Mouse (Mus musculus) heart, embryonic 11.5 days (tissue): ENCODE measurements around the gene Lsm2. TPM values are rescaled to one million over a fixed set of nuclear protein-coding genes. Genes with fewer than 3 reads are reported as not detected.
"Not testable (repeated sequence)": the region's sequence is repeated elsewhere in the genome, so short reads cannot be mapped to it uniquely, and the experiment has no call there.

Experiments used
- ATAC-seq: fragments of 200-750 bp; cut with Nextera tagmentation; replicated peaks from 2 replicates; pipeline ENCODE4 v1.8.0; 2017; ENCODE audit warnings: moderate library complexity; ENCODE audit not compliant: insufficient number of reproducible peaks, low FRiP score, low TSS enrichment
- H3K27ac ChIP-seq: fragments of 300-500 bp; sonication (generic); 2 replicates; pipeline ENCODE4 v1.5.1; 2014; ENCODE audit warnings: mild to moderate bottlenecking, low read depth, low read length
- H3K27me3 ChIP-seq: fragments of 300-500 bp; sonication (generic); 2 replicates; pipeline ENCODE4 v1.6.1; 2014; ENCODE audit warnings: mild to moderate bottlenecking, low read length, mixed read lengths; ENCODE audit not compliant: control insufficient read depth, insufficient read depth
- H3K36me3 ChIP-seq: fragments of 300-500 bp; sonication (generic); 2 replicates; pipeline ENCODE4 v1.6.1; 2014; ENCODE audit warnings: mild to moderate bottlenecking, low read length, moderate library complexity, mixed read lengths; ENCODE audit not compliant: control insufficient read depth, insufficient read depth
- H3K4me1 ChIP-seq: fragments of 300-500 bp; sonication (generic); 2 replicates; pipeline ENCODE4 v1.6.1; 2014; ENCODE audit warnings: low read length; ENCODE audit not compliant: control insufficient read depth, insufficient read depth
- H3K4me2 ChIP-seq: fragments of 300-500 bp; sonication (generic); 2 replicates; pipeline ENCODE4 v1.6.1; 2014; ENCODE audit warnings: mild to moderate bottlenecking, moderate library complexity
- H3K4me3 ChIP-seq: fragments of 300-500 bp; sonication (generic); 2 replicates; pipeline ENCODE4 v1.5.1; 2014; ENCODE audit warnings: low read depth, low read length
- H3K9ac ChIP-seq: fragments of 300-500 bp; sonication (generic); 2 replicates; pipeline ENCODE4 v1.6.1; 2014; ENCODE audit warnings: mild to moderate bottlenecking, low read depth, low read length, moderate library complexity
- H3K9me3 ChIP-seq: fragments of 300-500 bp; sonication (generic); replicated peaks from 2 replicates; pipeline ENCODE4 v1.6.1; 2016; ENCODE audit warnings: low read length; ENCODE audit not compliant: control insufficient read depth
- WGBS: fragments of 180-500 bp; shearing (Covaris S2); extraction: QIAGEN DNeasy Blood & Tissue Kit; methylation state at CpG from one replicate; pipeline ENCODE4 v1.1.7; 2014; ENCODE audit not compliant: insufficient replicate concordance; 5-methylcytosine and 5-hydroxymethylcytosine counted together
- polyA plus RNA-seq: library from polyadenylated mRNA; unstranded; fragments of >200 nt; fragmentation: Nextera tagmentation; extraction: Ambion mirVana; gene quantifications from 2 replicates; pipeline ENCODE4 v1.2.1, GENCODE M21; 2014

Lsm2 gene
- polyA plus RNA-seq, 1 experiment from 2014 or later = 169 TPM

DNA sequence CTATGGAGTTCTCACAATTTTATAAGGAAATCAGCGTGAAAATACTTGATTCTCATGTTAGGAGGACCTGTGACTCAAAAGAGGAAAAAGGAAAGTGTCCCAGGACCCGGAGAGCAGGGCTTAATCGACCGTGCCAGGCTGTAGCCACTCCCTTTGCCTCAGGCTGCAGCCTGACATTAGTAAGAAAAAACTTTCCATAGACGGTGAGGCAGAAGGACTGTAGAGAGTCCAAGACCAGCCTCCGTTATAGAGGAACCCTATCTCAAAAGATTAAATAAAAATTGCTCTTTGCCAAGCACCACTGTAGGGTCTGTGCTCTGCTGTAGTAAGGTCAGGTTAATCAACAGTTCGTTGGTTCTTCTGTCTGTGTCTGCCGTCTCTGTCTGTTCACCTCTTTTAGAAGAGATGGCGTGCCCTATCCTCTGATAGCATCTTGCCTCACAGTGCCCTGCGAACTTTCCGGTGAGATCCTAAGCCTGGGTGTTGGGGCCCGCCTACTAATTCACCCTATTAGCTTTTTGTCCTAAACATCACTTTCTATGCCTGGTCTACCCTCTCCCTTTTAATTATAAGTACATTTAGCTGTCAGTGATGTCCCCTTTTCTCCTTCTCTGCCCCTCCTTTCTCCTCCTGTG lies 21.7 kb upstream of the Lsm2 start:
- Histone ChIP-seq H3K27ac (peak overlapping the region; percentile 94), H3K4me3 (peak overlapping the region; percentile 58), H3K36me3 (no peaks in the 10 kb centered on the region), H3K4me1 (peaks cover 7% of the 10 kb centered on the region; the same call in 1 of the 2 replicates), H3K4me2 (peak overlapping the region; percentile 84), H3K9me3 (no peaks in the 10 kb centered on the region), H3K9ac (peak overlapping the region; percentile 80), H3K27me3 (peaks cover 6% of the 10 kb centered on the region; the same call in 1 of the 2 replicates)
- 0 out of 2 replicates have a peak, but pooled peaks have one; percentile 29 for ATAC-seq
- 12% methylated on average over 12 of the region's 12 CpGs for WGBS

DNA sequence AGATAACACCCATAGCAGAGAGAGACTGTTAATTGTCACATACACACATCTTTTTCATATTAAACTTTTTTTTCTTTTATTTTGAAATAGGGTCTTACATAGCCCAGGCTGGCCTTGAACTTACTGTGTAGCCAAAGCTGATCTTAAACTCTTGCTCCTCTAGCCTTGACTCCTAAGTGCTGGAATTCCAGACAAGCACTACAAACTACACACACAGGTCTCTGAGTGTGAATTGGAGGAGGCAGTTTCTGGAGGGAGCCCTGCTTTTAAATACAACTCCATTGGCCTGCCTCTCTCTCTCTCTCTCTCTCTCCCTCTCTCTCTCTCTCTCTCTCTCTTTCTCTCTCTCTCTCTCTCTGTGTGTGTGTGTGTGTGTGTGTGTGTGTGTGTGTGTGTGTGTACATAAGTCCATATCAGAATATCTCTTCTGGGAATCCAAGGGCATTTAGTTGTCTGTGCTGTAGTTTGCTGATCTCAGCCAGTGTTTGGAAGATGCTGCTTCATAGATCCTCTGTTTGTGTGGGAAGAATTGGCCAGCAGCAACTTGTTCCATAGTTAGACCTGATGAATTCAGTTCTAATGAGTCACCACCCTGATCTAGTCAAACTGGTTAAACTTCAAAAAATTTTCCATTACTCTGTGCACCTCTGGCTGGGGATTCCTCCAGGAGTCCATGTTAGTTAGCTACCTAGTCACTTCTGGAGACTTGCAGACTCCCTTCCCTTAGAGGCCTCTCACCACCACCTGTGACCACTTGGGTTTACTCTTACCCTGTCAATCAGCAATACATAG lies 20.8 kb upstream of the Lsm2 start:
- peaks cover 3% of the 10 kb centered on the region; the same call in 1 of the 2 replicates for H3K27me3 ChIP-seq
- H3K9me3 ChIP-seq = no peaks in the 10 kb centered on the region
- H3K4me2 ChIP-seq = no peak overlapping the region
- no peak overlapping the region for H3K27ac ChIP-seq
- peaks cover 7% of the 10 kb centered on the region; the same call in 1 of the 2 replicates for H3K4me1 ChIP-seq
- no peak for ATAC-seq
- no peak overlapping the region for H3K9ac ChIP-seq
- H3K4me3 ChIP-seq = no peak overlapping the region
- H3K36me3 ChIP-seq = no peaks in the 10 kb centered on the region

GRCm38 (mm10) chr17:34962125-34962524 lies 19.5 kb upstream of the Lsm2 start:
- 0 out of 2 replicates have a peak overlapping the region, but pooled peaks have one; percentile 22 for H3K9ac ChIP-seq
- H3K27ac ChIP-seq = no peak overlapping the region
- WGBS = 39% methylated on average over 3 of the region's 3 CpGs
- ATAC-seq = no peak
- H3K4me3 ChIP-seq = no peak overlapping the region
- H3K9me3 ChIP-seq = no peaks in the 10 kb centered on the region
- H3K36me3 ChIP-seq = no peaks in the 10 kb centered on the region
- H3K4me2 ChIP-seq = no peak overlapping the region
- H3K4me1 ChIP-seq = peaks cover 7% of the 10 kb centered on the region; the same call in 1 of the 2 replicates
- H3K27me3 ChIP-seq = no peaks in the 10 kb centered on the region

GRCm38 (mm10) chr17:34962841-34963240 lies 18.8 kb upstream of the Lsm2 start:
- Histone ChIP-seq H3K4me1 (peaks cover 7% of the 10 kb centered on the region; the same call in 1 of the 2 replicates), H3K27ac (no peak overlapping the region), H3K27me3 (peaks cover 4% of the 10 kb centered on the region; the same call in 1 of the 2 replicates), H3K4me2 (no peak overlapping the region), H3K9ac (no peak overlapping the region), H3K9me3 (no peaks in the 10 kb centered on the region), H3K4me3 (no peak overlapping the region), H3K36me3 (no peaks in the 10 kb centered on the region)
- 64% methylated on average over 1 of the region's 1 CpGs for WGBS
- ATAC-seq = no peak

- H3K27me3 ChIP-seq = peaks cover 21% of the 10 kb centered on the region
Observed at GRCm38 (mm10) chr17:34964640-34965049, 17.0 kb upstream of the Lsm2 start.

GRCm38 (mm10) chr17:34965627-34966026 lies 16.0 kb upstream of the Lsm2 start:
- Histone ChIP-seq H3K9ac (no peak overlapping the region), H3K4me1 (no peaks in the 10 kb centered on the region), H3K4me2 (no peak overlapping the region), H3K4me3 (no peak overlapping the region), H3K36me3 (no peaks in the 10 kb centered on the region), H3K27me3 (peaks cover 24% of the 10 kb centered on the region), H3K9me3 (no peaks in the 10 kb centered on the region), H3K27ac (no peak overlapping the region)
- no peak for ATAC-seq
- 61% methylated on average over 5 of the region's 5 CpGs for WGBS

More at GRCm38 (mm10) chr17:34964640-34965049, 17.0 kb upstream of the Lsm2 start:
- H3K4me1 ChIP-seq = peaks cover 7% of the 10 kb centered on the region; the same call in 1 of the 2 replicates
- no peak overlapping the region for H3K4me3 ChIP-seq
- no peak overlapping the region for H3K27ac ChIP-seq
- no peak overlapping the region for H3K9ac ChIP-seq
- no peaks in the 10 kb centered on the region for H3K36me3 ChIP-seq
- no peak for ATAC-seq
- no peaks in the 10 kb centered on the region for H3K9me3 ChIP-seq
- no peak overlapping the region for H3K4me2 ChIP-seq
- 14% methylated on average over 1 of the region's 1 CpGs for WGBS

DNA sequence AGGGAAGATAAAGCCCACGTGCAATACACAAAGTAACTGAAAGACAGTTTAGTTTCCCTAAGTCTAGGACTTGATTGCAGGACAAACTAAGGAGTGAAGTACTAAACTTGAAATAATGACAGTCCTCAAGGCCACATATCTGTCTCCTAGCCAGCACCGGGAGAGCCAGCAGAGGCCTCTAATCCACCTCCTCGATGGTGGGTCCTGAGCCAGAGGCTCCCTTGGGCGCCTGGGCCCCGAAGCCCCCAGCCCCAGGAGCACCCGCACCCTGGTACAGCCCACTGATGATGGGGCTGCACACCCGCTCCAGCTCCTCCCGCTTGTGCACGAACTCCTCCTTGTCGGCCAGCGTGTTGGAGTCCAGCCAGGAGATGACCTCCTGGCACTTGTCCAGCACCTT lies 11.8 kb upstream of the Lsm2 start, which contains the start of gene Gm20481:
Gene Gm20481 (plus strand): TSS at position 91 of the 400 bp plus-strand sequence.
- not testable (repeated sequence) for H3K4me3 ChIP-seq, ATAC-seq, H3K27ac ChIP-seq, H3K36me3 ChIP-seq, H3K9ac ChIP-seq, H3K4me1 ChIP-seq, H3K4me2 ChIP-seq, H3K9me3 ChIP-seq
- 62% methylated on average over 6 of the region's 11 CpGs for WGBS
- H3K27me3 ChIP-seq = peaks cover 24% of the 10 kb centered on the region

- ATAC-seq, H3K4me3 ChIP-seq, H3K36me3 ChIP-seq, H3K4me2 ChIP-seq, H3K4me1 ChIP-seq, H3K9me3 ChIP-seq, H3K27ac ChIP-seq, H3K9ac ChIP-seq: not testable (repeated sequence)
- peaks cover 24% of the 10 kb centered on the region for H3K27me3 ChIP-seq
- 34% methylated on average over 19 of the region's 37 CpGs for WGBS
Observed at GRCm38 (mm10) chr17:34970850-34971249, 10.8 kb upstream of the Lsm2 start.
